Mouse (Mus musculus): ENCODE measurements around the gene Mynn. TPM values are rescaled to one million over a fixed set of nuclear protein-coding genes. Genes with fewer than 3 reads are reported as not detected.

Gene Mynn
- polyA plus RNA-seq, 1 experiment = 0.17 TPM

DNA sequence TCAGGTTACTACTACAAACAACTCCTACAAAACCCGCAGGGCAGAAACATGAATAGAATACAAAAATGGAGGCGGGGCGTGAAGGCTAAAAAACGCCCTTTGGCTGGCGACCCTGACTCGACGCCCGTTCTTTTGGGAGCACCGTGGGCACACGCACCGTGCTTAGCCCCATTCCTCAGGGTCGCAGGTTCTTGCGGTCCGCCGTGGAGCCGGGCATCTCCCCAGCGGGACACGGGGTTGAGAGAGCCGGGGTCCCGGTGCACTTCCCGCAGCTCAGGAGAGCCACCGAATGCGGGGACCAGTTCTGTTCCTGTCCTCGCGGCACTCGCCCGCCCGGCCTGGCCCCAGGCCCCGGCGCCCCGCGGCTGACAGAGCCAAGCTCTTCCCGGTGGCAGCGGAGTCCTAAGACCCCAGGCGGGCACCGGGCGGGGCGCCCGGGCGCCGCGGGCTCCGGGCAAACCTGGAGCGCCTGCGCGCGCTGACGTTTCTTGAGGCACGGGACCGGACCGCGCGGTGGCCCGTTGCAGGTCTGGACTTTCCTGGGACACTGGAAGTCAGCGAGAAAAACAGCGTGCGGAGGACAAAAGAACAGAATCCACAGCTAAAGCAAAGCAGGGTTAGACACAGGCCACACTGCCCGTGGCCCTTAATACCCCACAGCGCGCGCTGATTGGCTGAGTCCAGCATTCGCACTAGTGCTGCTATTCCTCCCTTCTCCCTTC, 6.6 kb upstream of the Mynn start:
- TF ChIP-seq GATA1 (IDR thresholded peaks at IDR 0.05; ENCODE audit: low read length) = no peak
- no peak for TF ChIP-seq TAL1 (IDR thresholded peaks at IDR 0.05; ENCODE audit: low read length)

DNA sequence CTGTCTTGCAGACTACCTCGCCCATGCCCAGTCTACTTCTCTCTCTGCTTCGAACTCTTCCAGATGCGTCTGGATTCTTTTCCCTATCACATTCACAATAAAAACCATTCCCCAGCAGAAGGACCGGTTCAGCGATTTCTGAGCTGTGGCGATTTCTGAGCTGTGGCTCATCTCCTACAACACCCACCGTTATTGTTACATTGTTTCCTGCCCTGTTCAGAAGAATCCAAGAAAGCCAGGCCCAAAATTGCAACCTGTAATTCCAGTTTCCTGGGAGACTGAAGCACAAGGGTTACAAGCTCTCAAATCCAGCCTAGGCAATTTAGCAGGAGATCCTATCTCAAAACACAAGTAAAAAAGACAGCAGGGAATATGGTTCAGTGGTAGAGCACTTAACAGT, 4.6 kb upstream of the Mynn start:
- Histone ChIP-seq H3K27me3 (ENCODE audit: control insufficient read depth) (peaks cover 60% of the 10 kb centered on the region), H3K4me1 (ENCODE audit: control insufficient read depth) (peaks cover 32% of the 10 kb centered on the region), H3K4me3 (replicated peaks) (no peak overlapping the region), H3K36me3 (ENCODE audit: control insufficient read depth) (no peaks in the 10 kb centered on the region), H3K9me3 (ENCODE audit: control insufficient read depth, low read length) (no peaks in the 10 kb centered on the region)
- TF ChIP-seq TAL1 (IDR thresholded peaks at IDR 0.05; ENCODE audit: low read length) (no peak), GATA1 (IDR thresholded peaks at IDR 0.05; ENCODE audit: low read length) (no peak)

More for the DNA sequence above, 6.6 kb upstream of the Mynn start:
- Histone ChIP-seq H3K27me3 (ENCODE audit: control insufficient read depth) (peaks cover 60% of the 10 kb centered on the region), H3K36me3 (ENCODE audit: control insufficient read depth) (no peaks in the 10 kb centered on the region), H3K9me3 (ENCODE audit: control insufficient read depth, low read length) (no peaks in the 10 kb centered on the region), H3K4me3 (replicated peaks) (peak overlapping the region; percentile 74), H3K4me1 (ENCODE audit: control insufficient read depth) (peaks cover 23% of the 10 kb centered on the region)

DNA sequence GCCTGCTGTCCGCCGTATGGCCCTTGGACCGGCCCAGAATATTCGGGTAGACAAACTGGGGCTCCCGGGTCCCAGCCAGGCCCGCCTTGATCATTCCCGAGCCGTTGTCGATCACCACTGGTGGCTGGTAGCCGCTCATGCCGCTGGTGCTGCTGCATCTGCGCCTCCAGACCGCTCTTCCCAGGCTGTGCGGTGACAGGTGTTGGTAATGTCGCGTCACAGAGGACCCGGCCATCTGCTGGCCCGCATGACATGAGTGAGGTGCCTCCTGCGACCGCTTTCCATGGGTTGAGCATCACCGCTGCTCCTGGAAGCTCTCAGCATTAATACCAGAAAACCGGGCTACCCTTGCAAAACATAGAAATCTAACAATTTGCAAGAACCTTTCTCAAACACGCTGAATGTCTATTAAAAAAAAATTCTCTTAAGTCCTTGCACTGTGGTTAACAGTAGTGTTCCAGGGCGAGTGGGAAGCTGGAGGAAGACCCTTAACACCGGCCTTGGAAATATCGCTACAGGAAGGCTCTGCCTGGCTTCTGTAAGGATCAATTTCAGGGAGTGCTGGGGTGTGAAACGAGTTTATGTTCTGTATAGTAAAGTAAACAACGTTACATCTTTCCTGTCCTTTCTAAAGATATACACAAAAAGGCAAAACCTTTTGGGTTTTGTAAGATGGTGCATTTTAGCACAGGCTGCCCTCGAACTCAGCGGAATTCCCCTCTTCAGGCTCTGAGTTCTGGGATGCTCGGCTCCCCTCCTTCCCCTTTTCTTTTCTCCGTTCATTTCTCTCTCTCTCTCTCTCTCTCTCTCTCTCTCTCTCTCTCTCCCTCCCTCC, 1.9 kb upstream of the Mynn start, which contains the start of gene Actrt3:
Actrt3 (minus strand) TSS at position 229 of the 835 bp plus-strand sequence.
- peak within 1 kb of the TSS; percentile 94 for H3K4me3 ChIP-seq (replicated peaks)
- TF ChIP-seq TAL1 (IDR thresholded peaks at IDR 0.05; ENCODE audit: low read length) (no peak), GATA1 (IDR thresholded peaks at IDR 0.05; ENCODE audit: low read length) (no peak)
- peaks cover 52% of the 10 kb centered on the region for H3K27me3 ChIP-seq (ENCODE audit: control insufficient read depth)
- peaks cover 49% of the 10 kb centered on the region for H3K4me1 ChIP-seq (ENCODE audit: control insufficient read depth)
- H3K36me3 ChIP-seq (ENCODE audit: control insufficient read depth) = peaks cover 9% of the 10 kb centered on the region
- no peaks in the 10 kb centered on the region for H3K9me3 ChIP-seq (ENCODE audit: control insufficient read depth, low read length)

DNA sequence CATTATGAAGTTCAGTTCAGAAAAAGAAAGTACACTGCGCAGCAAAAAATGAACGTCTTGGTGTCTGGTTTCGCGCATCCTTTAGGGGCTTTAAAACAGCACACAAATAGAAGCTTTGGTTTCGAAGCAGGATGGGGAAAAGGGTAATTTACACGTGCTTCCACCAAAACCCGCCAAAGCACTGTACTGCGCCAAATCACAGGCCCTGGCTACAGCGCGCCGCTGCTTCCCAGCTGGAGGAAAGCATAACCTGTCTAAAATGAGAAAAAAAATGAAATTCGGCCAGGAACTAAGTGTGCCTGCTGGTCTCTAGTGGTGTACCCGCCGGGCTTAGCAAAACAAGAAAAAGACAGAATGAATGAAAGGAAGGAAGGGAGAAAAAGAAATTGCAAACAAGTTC, 1.1 kb upstream of the Mynn start:
- H3K27me3 ChIP-seq (ENCODE audit: control insufficient read depth) = peaks cover 45% of the 10 kb centered on the region
- peak overlapping the region; percentile 94 for H3K4me3 ChIP-seq (replicated peaks)
- peaks cover 15% of the 10 kb centered on the region for H3K36me3 ChIP-seq (ENCODE audit: control insufficient read depth)
- H3K9me3 ChIP-seq (ENCODE audit: control insufficient read depth, low read length) = no peaks in the 10 kb centered on the region
- TF ChIP-seq GATA1 (IDR thresholded peaks at IDR 0.05; ENCODE audit: low read length) = no peak
- no peak for TF ChIP-seq TAL1 (IDR thresholded peaks at IDR 0.05; ENCODE audit: low read length)
- peaks cover 43% of the 10 kb centered on the region for H3K4me1 ChIP-seq (ENCODE audit: control insufficient read depth)

DNA sequence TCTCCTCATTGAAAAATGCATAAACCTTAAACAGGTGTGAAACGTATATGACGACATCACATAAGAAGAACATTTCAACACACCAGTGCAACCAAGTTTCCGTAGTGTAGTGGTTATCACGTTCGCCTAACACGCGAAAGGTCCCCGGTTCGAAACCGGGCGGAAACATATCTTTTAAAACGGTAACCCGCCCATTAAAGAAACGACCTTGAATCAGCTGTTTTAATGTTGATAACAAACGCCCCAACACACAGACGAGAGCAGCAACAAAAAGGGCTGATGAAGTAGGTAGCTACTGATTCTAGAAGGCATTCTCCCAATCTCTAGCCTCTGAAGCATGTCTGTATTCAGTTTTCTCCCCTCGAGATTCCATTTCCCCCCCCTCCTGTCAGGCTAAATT, 690 bp upstream of the Mynn start:
- Histone ChIP-seq H3K27me3 (ENCODE audit: control insufficient read depth) (peaks cover 40% of the 10 kb centered on the region), H3K4me1 (ENCODE audit: control insufficient read depth) (peaks cover 41% of the 10 kb centered on the region), H3K36me3 (ENCODE audit: control insufficient read depth) (peaks cover 20% of the 10 kb centered on the region), H3K4me3 (replicated peaks) (peak overlapping the region; percentile 94), H3K9me3 (ENCODE audit: control insufficient read depth, low read length) (no peaks in the 10 kb centered on the region)
- TF ChIP-seq GATA1 (IDR thresholded peaks at IDR 0.05; ENCODE audit: low read length) (peak; percentile 26; the same call in 1 of the 2 replicates), TAL1 (IDR thresholded peaks at IDR 0.05; ENCODE audit: low read length) (peak; percentile 47; the same call in 2 of the 3 replicates)

DNA sequence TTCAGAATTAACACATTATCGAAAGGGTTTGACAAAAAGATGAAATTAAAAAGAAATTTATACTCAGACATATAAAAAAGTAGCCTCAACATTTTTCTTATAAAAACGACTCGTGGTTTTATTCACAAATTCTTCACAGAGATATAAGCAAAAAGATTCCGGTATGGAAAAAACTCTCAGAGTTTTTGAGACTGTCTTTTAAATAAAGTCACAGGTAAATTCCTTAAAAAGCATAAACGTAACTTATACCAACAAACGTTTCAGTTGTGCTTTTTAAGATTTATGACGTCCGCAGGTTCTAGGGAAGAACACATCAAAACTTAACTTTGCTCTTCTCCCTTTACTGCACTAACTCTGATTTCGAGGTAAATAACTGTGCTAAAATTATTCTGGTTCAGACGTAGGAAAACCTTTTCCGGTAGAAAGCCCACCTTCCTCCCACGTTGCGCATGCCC, 228 bp upstream of the Mynn start:
- TF ChIP-seq TAL1 (IDR thresholded peaks at IDR 0.05; ENCODE audit: low read length) (no peak), GATA1 (IDR thresholded peaks at IDR 0.05; ENCODE audit: low read length) (no peak)
- peaks cover 42% of the 10 kb centered on the region for H3K4me1 ChIP-seq (ENCODE audit: control insufficient read depth)
- H3K27me3 ChIP-seq (ENCODE audit: control insufficient read depth) = peaks cover 35% of the 10 kb centered on the region
- peaks cover 24% of the 10 kb centered on the region for H3K36me3 ChIP-seq (ENCODE audit: control insufficient read depth)
- H3K4me3 ChIP-seq (replicated peaks) = peak overlapping the region; percentile 94
- no peaks in the 10 kb centered on the region for H3K9me3 ChIP-seq (ENCODE audit: control insufficient read depth, low read length)

DNA sequence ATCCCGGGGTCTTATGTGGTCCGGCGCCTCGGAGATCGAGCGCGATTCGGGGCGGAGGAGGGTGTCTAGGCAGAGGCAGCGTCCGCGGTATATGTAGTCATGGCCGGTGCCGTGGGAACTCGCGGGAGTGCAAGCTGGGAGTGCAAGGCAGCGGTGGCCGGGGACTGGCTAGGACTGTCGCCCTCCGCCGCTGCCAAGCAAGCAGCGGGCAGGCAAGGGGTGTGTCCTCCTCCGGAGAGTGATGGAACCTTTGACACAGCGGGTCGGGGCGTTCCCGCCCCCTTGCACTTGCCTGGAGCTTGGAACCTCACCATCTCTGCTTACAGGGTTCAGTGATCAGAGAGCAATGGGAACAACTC, 854 bp downstream of the Mynn start:
- H3K27me3 ChIP-seq (ENCODE audit: control insufficient read depth) = peaks cover 25% of the 10 kb centered on the region
- H3K4me3 ChIP-seq (replicated peaks) = peak overlapping the region; percentile 94
- TF ChIP-seq TAL1 (IDR thresholded peaks at IDR 0.05; ENCODE audit: low read length) (no peak), GATA1 (IDR thresholded peaks at IDR 0.05; ENCODE audit: low read length) (no peak)
- peaks cover 33% of the 10 kb centered on the region for H3K36me3 ChIP-seq (ENCODE audit: control insufficient read depth)
- H3K4me1 ChIP-seq (ENCODE audit: control insufficient read depth) = peaks cover 46% of the 10 kb centered on the region
- H3K9me3 ChIP-seq (ENCODE audit: control insufficient read depth, low read length) = no peaks in the 10 kb centered on the region

DNA sequence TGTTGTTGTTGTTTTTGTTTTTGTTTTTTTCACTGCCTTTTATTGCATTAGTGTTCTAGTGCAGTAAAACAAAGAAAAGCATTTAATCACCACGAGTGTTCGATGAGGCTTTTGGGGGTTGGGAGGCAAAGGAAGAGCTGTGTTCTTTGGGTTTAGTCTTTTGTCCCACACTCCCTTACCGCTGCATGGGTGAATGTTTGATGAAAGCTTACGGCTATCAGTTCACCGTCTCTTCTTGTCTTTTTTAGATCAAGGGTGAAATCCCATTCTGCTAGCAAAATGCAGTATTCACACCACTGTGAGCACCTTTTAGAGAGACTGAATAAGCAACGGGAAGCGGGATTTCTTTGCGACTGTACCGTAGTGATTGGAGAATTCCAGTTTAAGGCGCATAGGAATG, 1.4 kb downstream of the Mynn start:
- peaks cover 46% of the 10 kb centered on the region for H3K4me1 ChIP-seq (ENCODE audit: control insufficient read depth)
- peaks cover 20% of the 10 kb centered on the region for H3K27me3 ChIP-seq (ENCODE audit: control insufficient read depth)
- H3K9me3 ChIP-seq (ENCODE audit: control insufficient read depth, low read length) = no peaks in the 10 kb centered on the region
- H3K4me3 ChIP-seq (replicated peaks) = peak overlapping the region; percentile 94
- H3K36me3 ChIP-seq (ENCODE audit: control insufficient read depth) = peaks cover 38% of the 10 kb centered on the region
- no peak for TF ChIP-seq GATA1 (IDR thresholded peaks at IDR 0.05; ENCODE audit: low read length)
- TF ChIP-seq TAL1 (IDR thresholded peaks at IDR 0.05; ENCODE audit: low read length) = no peak

DNA sequence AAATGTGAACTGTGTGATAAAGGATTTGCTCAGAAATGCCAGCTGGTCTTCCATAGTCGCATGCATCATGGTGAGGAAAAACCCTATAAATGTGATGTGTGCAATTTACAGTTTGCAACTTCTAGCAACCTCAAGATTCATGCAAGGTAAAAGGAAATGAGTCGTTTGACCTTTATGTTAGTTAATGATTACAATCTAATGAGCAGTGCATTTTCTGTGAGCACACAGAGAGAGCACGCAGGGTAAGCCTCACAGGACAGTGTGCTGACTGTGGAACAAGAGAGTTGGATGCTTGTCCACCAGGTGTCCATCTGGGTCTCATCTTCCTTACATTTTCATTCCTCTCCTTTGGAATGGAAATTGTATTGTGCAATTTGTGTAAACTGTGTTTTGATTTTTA, 7.1 kb downstream of the Mynn start:
- no peak overlapping the region for H3K4me3 ChIP-seq (replicated peaks)
- H3K4me1 ChIP-seq (ENCODE audit: control insufficient read depth) = peaks cover 21% of the 10 kb centered on the region
- no peaks in the 10 kb centered on the region for H3K9me3 ChIP-seq (ENCODE audit: control insufficient read depth, low read length)
- no peaks in the 10 kb centered on the region for H3K27me3 ChIP-seq (ENCODE audit: control insufficient read depth)
- H3K36me3 ChIP-seq (ENCODE audit: control insufficient read depth) = peaks cover 92% of the 10 kb centered on the region
- TF ChIP-seq GATA1 (IDR thresholded peaks at IDR 0.05; ENCODE audit: low read length) (no peak), TAL1 (IDR thresholded peaks at IDR 0.05; ENCODE audit: low read length) (no peak)

Data from erythroblast, embryonic 14.5 days (primary cell).